Mouse (Mus musculus) embryonic stem cell, embryonic (primary cell): ENCODE results near the gene Phactr1.

ENCODE experiments used
- CTCF ChIA-PET, 4 experiments: fragments of 300-600 bp in 2 of 4; fragments of 350-600 bp in 2 of 4; sonication (Branson Sonifier 250); formaldehyde crosslinking; loops; one replicate each; lab custom pipeline; 2022; ENCODE audit warnings: inconsistent platforms in 2 of 4; lab: Charles Lee
- POLR2A ChIA-PET, 4 experiments: fragments of 300-600 bp in 2 of 4; fragments of 350-600 bp in 2 of 4; sonication (Branson Sonifier 250); formaldehyde crosslinking; loops; one replicate each; lab custom pipeline; 2022; ENCODE audit warnings: antibody characterized with exemption in 4 of 4, inconsistent platforms in 1 of 4; lab: Charles Lee

Phactr1 gene

GRCm38 (mm10) chr13:43112707-43113106 lies 432.3 kb downstream of the Phactr1 start:
- CTCF ChIA-PET, result interaction anchor here in 1 of 4 experiments (0.6 kb wide), 1 partner anchor 294 kb away, joined by 4 read pairs; no protein-coding TSS in a partner anchor
- POLR2A ChIA-PET, result no interaction called here

- CTCF ChIA-PET, result interaction anchor here in 1 of 4 experiments (0.6 kb wide), 1 partner anchor 294 kb away, joined by 4 read pairs; no protein-coding TSS in a partner anchor
- POLR2A ChIA-PET, result no interaction called here
These were observed 432.7 kb downstream of the Phactr1 start for GRCm38 (mm10) chr13:43113141-43113540.

- POLR2A ChIA-PET, result interaction anchor here in 2 of 4 experiments (1.1 to 1.3 kb wide), 2 partner anchors 8 kb away, joined by 3 read pairs; no protein-coding TSS in a partner anchor
These were observed 442.1 kb downstream of the Phactr1 start for GRCm38 (mm10) chr13:43122306-43123070.

GRCm38 (mm10) chr13:43123895-43124682 lies 443.7 kb downstream of the Phactr1 start:
- ChIA-PET CTCF (interaction anchor here in 1 of 4 experiments (0.8 kb wide), 1 partner anchor 26 kb away, joined by 4 read pairs; no protein-coding TSS in a partner anchor), POLR2A (no interaction called here)

More at GRCm38 (mm10) chr13:43122306-43123070, 442.1 kb downstream of the Phactr1 start:
- CTCF ChIA-PET, result interaction anchor here in 2 of 4 experiments (0.5 to 1.3 kb wide), 2 partner anchors 9 to 617 kb away, joined by 3 to 6 read pairs; no protein-coding TSS in a partner anchor

- POLR2A ChIA-PET, result no interaction called here
- CTCF ChIA-PET, result interaction anchor here in 1 of 4 experiments (0.8 kb wide), 1 partner anchor 26 kb away, joined by 4 read pairs; no protein-coding TSS in a partner anchor
These were observed 444.3 kb downstream of the Phactr1 start for GRCm38 (mm10) chr13:43124683-43125074.

- CTCF ChIA-PET, result no interaction called here
- POLR2A ChIA-PET, result interaction anchor here in 1 of 4 experiments (1.3 kb wide), 1 partner anchor 12 kb away, joined by 3 read pairs; no protein-coding TSS in a partner anchor
These were observed 449.7 kb downstream of the Phactr1 start for GRCm38 (mm10) chr13:43130161-43130560.

- POLR2A ChIA-PET, result no interaction called here
- CTCF ChIA-PET, result interaction anchor here in 2 of 4 experiments (0.7 to 0.8 kb wide), 2 partner anchors 9 to 340 kb away, joined by 3 read pairs; no protein-coding TSS in a partner anchor
These were observed 451.3 kb downstream of the Phactr1 start for GRCm38 (mm10) chr13:43131741-43132191.

- ChIA-PET POLR2A (no interaction called here), CTCF (interaction anchor here in 2 of 4 experiments (0.6 to 0.7 kb wide), 2 partner anchors 36 to 310 kb away, joined by 3 to 6 read pairs; no protein-coding TSS in a partner anchor)
These were observed 452.4 kb downstream of the Phactr1 start for GRCm38 (mm10) chr13:43132859-43133258.

- CTCF ChIA-PET, result interaction anchor here in 2 of 4 experiments (0.6 to 0.8 kb wide), 2 partner anchors 36 to 231 kb away, joined by 4 to 6 read pairs; no protein-coding TSS in a partner anchor
- POLR2A ChIA-PET, result interaction anchor here in 1 of 4 experiments (1.0 kb wide), 1 partner anchor 348 kb away, joined by 3 read pairs; no protein-coding TSS in a partner anchor
These were observed 453.0 kb downstream of the Phactr1 start for GRCm38 (mm10) chr13:43133400-43133799.

GRCm38 (mm10) chr13:43134468-43134867 lies 454.0 kb downstream of the Phactr1 start:
- ChIA-PET POLR2A (interaction anchor here in 2 of 4 experiments (0.6 to 0.7 kb wide), 2 partner anchors 15 to 1436 kb away, joined by 3 read pairs; no protein-coding TSS in a partner anchor), CTCF (interaction anchor here in 1 of 4 experiments (0.8 kb wide), 1 partner anchor 232 kb away, joined by 4 read pairs; no protein-coding TSS in a partner anchor)

GRCm38 (mm10) chr13:43144720-43145418 lies 464.4 kb downstream of the Phactr1 start:
- POLR2A ChIA-PET, result interaction anchor here in 1 of 4 experiments (0.6 to 0.9 kb wide), 2 partner anchors 26 to 574 kb away, joined by 3 read pairs; partner anchors contain the start of gene Tbc1d7

GRCm38 (mm10) chr13:43146515-43147258 lies 466.3 kb downstream of the Phactr1 start:
- ChIA-PET POLR2A (no interaction called here), CTCF (no interaction called here)

More at GRCm38 (mm10) chr13:43144720-43145418, 464.4 kb downstream of the Phactr1 start:
- CTCF ChIA-PET, result no interaction called here

- POLR2A ChIA-PET, result interaction anchor here in 1 of 4 experiments (0.6 to 1.6 kb wide), 3 partner anchors 12 to 138 kb away, joined by 3 to 4 read pairs (median 3); no protein-coding TSS in a partner anchor
- CTCF ChIA-PET, result no interaction called here
These were observed 468.3 kb downstream of the Phactr1 start for GRCm38 (mm10) chr13:43148692-43149091.

- POLR2A ChIA-PET, result interaction anchor here in 1 of 4 experiments (1.2 to 1.6 kb wide), 2 partner anchors 11 to 16 kb away, joined by 3 to 4 read pairs; no protein-coding TSS in a partner anchor
These were observed 469.2 kb downstream of the Phactr1 start for GRCm38 (mm10) chr13:43149661-43150060.

GRCm38 (mm10) chr13:43152005-43152520 lies 471.6 kb downstream of the Phactr1 start:
- ChIA-PET CTCF (interaction anchor here in 2 of 4 experiments (0.7 kb wide), 2 partner anchors 9 to 20 kb away, joined by 3 read pairs; no protein-coding TSS in a partner anchor), POLR2A (interaction anchor here in 2 of 4 experiments (0.5 to 1.4 kb wide), 3 partner anchors 9 to 232 kb away, joined by 3 to 5 read pairs (median 3); no protein-coding TSS in a partner anchor)

More at GRCm38 (mm10) chr13:43149661-43150060, 469.2 kb downstream of the Phactr1 start:
- CTCF ChIA-PET, result interaction anchor here in 1 of 4 experiments (1.5 kb wide), 1 partner anchor 574 kb away, joined by 3 read pairs; no protein-coding TSS in a partner anchor

GRCm38 (mm10) chr13:43157370-43157769 lies 476.9 kb downstream of the Phactr1 start:
- POLR2A ChIA-PET, result interaction anchor here in 2 of 4 experiments (0.6 to 1.3 kb wide), 4 partner anchors 12 to 336 kb away, joined by 3 to 6 read pairs (median 4); no protein-coding TSS in a partner anchor
- CTCF ChIA-PET, result interaction anchor here in 3 of 4 experiments (0.6 to 1.1 kb wide), 3 partner anchors 12 to 136 kb away, joined by 3 to 4 read pairs (median 3); no protein-coding TSS in a partner anchor
